Mouse (Mus musculus): Measurements from ENCODE around the gene Accs. TPM values are rescaled to one million over a fixed set of nuclear protein-coding genes. Genes with fewer than 3 reads are reported as not detected.

The Accs gene
- polyA plus RNA-seq, 1 experiment from 2014 or later = 8.7 TPM

DNA sequence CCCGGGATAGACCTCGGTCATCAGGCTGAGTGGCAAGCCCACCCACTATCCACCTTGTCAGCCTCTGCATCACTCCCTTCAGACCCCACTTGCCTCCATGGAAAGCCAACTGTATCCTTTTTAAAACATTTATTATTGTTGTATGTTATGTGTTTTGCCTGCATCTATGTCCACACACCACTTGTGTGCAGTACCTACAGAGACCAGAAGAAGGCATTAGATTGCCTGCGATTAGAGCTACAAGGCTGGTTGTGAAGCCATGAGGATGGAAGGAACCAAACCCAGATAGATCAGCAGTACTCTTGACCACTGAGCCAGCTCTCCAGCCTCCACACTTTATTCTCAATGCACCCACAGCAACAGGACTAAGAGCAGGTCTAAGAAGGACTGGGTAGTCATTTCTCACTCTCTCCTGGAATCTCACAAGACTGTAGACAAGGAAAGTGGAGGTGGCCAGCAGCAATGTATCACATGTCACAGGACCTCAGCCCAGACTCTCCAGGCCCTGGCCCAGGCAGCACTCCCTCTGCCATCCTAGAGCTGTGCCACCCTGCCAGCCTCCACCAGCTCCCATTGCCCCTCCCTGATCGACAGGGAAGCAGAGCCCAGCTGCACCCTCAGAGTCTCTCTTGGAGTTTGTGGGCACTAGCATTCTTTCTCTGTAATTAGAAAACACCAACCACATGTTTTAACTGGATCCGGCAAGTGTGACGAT lies 43.1 kb downstream of the Accs start:
- H3K4me3 ChIP-seq = no peak overlapping the region
- H3K9ac ChIP-seq = no peak overlapping the region
- no peaks in the 10 kb centered on the region for H3K27me3 ChIP-seq (replicated peaks)
- no peak overlapping the region for H3K27ac ChIP-seq
- H3K4me1 ChIP-seq = no peaks in the 10 kb centered on the region
- peaks cover 52% of the 10 kb centered on the region for H3K36me3 ChIP-seq
- WGBS = 94% methylated on average over 6 of the region's 6 CpGs
- no peak overlapping the region for H3K4me2 ChIP-seq (replicated peaks)
- no peaks in the 10 kb centered on the region for H3K9me3 ChIP-seq
- ATAC-seq (ENCODE audit: low FRiP score, low read depth) = no peak

DNA sequence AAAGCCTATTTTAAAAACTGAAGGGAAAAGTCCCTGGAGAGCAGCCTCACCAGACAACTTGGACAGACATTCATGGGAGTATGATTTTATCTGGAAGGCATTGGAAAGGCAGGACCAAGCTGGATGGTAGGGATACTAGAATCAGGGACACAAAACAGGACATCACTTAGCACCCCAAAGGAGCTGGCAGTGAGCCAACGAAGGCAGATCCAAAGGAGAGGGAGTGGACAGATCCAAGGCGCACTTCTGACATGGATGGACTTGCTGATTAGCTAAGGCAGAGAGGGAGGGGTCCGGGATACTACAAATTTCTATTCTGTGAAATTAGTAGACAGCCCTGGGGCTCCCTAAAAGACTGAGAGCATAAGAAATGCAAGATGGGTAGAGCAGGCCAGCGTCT lies 44.2 kb downstream of the Accs start:
- Histone ChIP-seq H3K36me3 (peaks cover 42% of the 10 kb centered on the region), H3K4me3 (no peak overlapping the region), H3K9ac (no peak overlapping the region), H3K4me1 (no peaks in the 10 kb centered on the region), H3K9me3 (no peaks in the 10 kb centered on the region), H3K4me2 (replicated peaks) (no peak overlapping the region), H3K27me3 (replicated peaks) (no peaks in the 10 kb centered on the region), H3K27ac (no peak overlapping the region)
- ATAC-seq (ENCODE audit: low FRiP score, low read depth) = no peak
- WGBS = 88% methylated on average over 4 of the region's 4 CpGs

GRCm38 (mm10) chr2:93805066-93805465 lies 44.7 kb downstream of the Accs start:
- 88% methylated on average over 5 of the region's 5 CpGs for WGBS
- H3K36me3 ChIP-seq = peaks cover 38% of the 10 kb centered on the region

GRCm38 (mm10) chr2:93802947-93803346 lies 46.8 kb downstream of the Accs start:
- Histone ChIP-seq H3K4me1 (no peaks in the 10 kb centered on the region), H3K36me3 (peaks cover 34% of the 10 kb centered on the region), H3K27ac (no peak overlapping the region), H3K4me3 (no peak overlapping the region), H3K27me3 (replicated peaks) (no peaks in the 10 kb centered on the region), H3K9me3 (no peaks in the 10 kb centered on the region), H3K4me2 (replicated peaks) (no peak overlapping the region), H3K9ac (no peak overlapping the region)
- no peak for ATAC-seq (ENCODE audit: low FRiP score, low read depth)
- WGBS = 93% methylated on average over 2 of the region's 2 CpGs

More at GRCm38 (mm10) chr2:93805066-93805465, 44.7 kb downstream of the Accs start:
- Histone ChIP-seq H3K9ac (no peak overlapping the region), H3K27ac (no peak overlapping the region), H3K4me3 (no peak overlapping the region), H3K4me1 (no peaks in the 10 kb centered on the region), H3K9me3 (no peaks in the 10 kb centered on the region), H3K4me2 (replicated peaks) (no peak overlapping the region), H3K27me3 (replicated peaks) (no peaks in the 10 kb centered on the region)
- ATAC-seq (ENCODE audit: low FRiP score, low read depth) = no peak

GRCm38 (mm10) chr2:93801097-93801496 lies 48.6 kb downstream of the Accs start:
- no peak overlapping the region for H3K27ac ChIP-seq
- H3K27me3 ChIP-seq (replicated peaks) = no peaks in the 10 kb centered on the region
- H3K9me3 ChIP-seq = no peaks in the 10 kb centered on the region
- WGBS = 83% methylated on average over 7 of the region's 7 CpGs
- ATAC-seq (ENCODE audit: low FRiP score, low read depth) = no peak
- H3K9ac ChIP-seq = no peak overlapping the region
- no peaks in the 10 kb centered on the region for H3K4me1 ChIP-seq
- no peak overlapping the region for H3K4me2 ChIP-seq (replicated peaks)
- no peak overlapping the region for H3K4me3 ChIP-seq
- peaks cover 38% of the 10 kb centered on the region for H3K36me3 ChIP-seq

DNA sequence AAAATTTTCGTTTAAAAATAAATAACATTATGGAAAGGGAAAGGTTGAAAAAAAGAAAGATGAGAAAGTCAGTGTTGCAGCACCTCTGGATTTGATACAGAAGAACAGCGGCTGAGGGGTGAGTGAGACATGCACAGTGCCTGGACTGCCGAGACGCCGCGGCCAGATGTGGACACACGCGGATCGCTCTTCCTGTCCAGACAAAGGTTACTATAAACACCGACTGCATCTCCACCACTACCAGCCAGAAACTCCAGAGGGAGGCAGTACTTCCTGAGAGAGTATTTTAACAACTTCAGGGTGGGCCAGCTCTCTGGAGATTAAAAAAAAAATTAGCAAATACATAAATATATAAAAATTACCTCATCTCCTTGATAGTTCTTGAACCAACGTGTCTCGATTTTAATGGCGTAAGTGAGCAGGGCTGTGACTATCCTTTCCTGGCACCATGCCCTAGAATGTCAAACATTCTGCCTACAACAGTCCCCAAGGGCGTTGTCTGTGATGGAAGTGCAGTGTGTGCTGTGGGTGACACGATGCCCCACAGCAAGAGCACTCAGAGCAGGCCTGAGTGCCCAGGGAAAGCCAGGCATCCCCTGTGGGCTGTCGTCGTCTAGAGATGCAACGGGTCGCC lies 52.5 kb downstream of the Accs start:
- Histone ChIP-seq H3K4me2 (replicated peaks) (no peak overlapping the region), H3K4me1 (no peaks in the 10 kb centered on the region), H3K27me3 (replicated peaks) (no peaks in the 10 kb centered on the region), H3K27ac (no peak overlapping the region), H3K9ac (no peak overlapping the region), H3K9me3 (no peaks in the 10 kb centered on the region), H3K4me3 (no peak overlapping the region), H3K36me3 (peaks cover 42% of the 10 kb centered on the region)
- WGBS = 83% methylated on average over 19 of the region's 19 CpGs
- no peak for ATAC-seq (ENCODE audit: low FRiP score, low read depth)

DNA sequence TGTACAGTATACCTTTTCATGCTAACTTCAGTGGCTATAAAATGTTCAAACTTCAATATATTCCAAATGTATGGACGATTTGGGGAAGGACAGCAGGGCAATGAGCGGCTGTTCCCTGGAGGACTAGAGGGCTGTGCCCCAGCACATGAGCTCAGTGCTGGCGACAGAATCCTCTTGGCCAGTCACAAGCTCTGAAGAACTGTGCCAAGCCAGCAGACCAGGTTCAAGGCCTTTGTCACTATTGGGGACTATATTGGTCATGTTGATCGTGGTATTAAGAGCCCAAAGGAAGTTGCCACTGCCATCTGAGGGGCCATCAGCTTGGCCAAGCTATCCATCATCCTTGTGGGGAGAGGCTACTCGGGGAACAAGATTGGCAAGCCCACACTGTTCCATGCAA lies 55.4 kb downstream of the Accs start:
- Histone ChIP-seq H3K4me2 (replicated peaks) (no peak overlapping the region), H3K9me3 (no peaks in the 10 kb centered on the region), H3K4me3 (no peak overlapping the region), H3K36me3 (peaks cover 46% of the 10 kb centered on the region), H3K4me1 (no peaks in the 10 kb centered on the region; the same call in 1 of the 2 replicates), H3K9ac (no peak overlapping the region), H3K27me3 (replicated peaks) (no peaks in the 10 kb centered on the region), H3K27ac (no peak overlapping the region)
- 93% methylated on average over 5 of the region's 5 CpGs for WGBS
- ATAC-seq (ENCODE audit: low FRiP score, low read depth) = no peak

- no peaks in the 10 kb centered on the region for H3K9me3 ChIP-seq
- H3K4me2 ChIP-seq (replicated peaks) = no peak overlapping the region
- H3K36me3 ChIP-seq = peaks cover 41% of the 10 kb centered on the region
- no peak for ATAC-seq (ENCODE audit: low FRiP score, low read depth)
- H3K27me3 ChIP-seq (replicated peaks) = no peaks in the 10 kb centered on the region
- no peak overlapping the region for H3K27ac ChIP-seq
- H3K9ac ChIP-seq = no peak overlapping the region
- WGBS = 66% methylated on average over 13 of the region's 13 CpGs
- H3K4me3 ChIP-seq = no peak overlapping the region
- no peaks in the 10 kb centered on the region; the same call in 1 of the 2 replicates for H3K4me1 ChIP-seq
Observed at GRCm38 (mm10) chr2:93791516-93792499, 57.9 kb downstream of the Accs start.

DNA sequence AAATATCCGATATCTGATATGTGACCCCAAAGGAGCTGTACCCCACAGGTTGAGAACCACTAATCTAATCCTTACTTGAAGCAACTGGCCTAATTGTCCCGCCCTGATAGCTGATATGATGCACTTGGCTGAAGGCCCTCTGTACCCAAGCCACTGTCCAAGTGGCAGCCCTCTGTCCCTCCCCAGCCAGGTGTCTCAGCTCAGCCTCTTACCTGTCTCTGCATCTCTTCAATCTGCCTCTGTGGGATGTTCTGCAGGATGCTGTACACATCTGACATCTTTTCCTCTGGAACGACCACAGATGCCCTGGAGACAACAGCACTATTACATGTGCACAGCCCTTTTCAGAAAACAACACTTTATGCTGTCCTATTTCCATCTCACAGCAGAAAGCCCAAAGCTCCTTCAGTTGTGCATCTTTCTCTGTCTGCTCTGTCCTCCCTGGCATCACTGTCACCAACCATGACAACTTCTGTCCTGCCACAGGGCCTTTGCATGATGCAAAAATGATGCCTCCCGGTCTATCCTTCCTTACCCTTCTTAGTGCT lies 58.9 kb downstream of the Accs start:
- Histone ChIP-seq H3K9me3 (no peaks in the 10 kb centered on the region), H3K27ac (no peak overlapping the region), H3K9ac (no peak overlapping the region), H3K36me3 (peaks cover 38% of the 10 kb centered on the region), H3K27me3 (replicated peaks) (no peaks in the 10 kb centered on the region), H3K4me3 (no peak overlapping the region), H3K4me2 (replicated peaks) (no peak overlapping the region), H3K4me1 (peaks cover 3% of the 10 kb centered on the region)
- no peak for ATAC-seq (ENCODE audit: low FRiP score, low read depth)
- WGBS = 95% methylated on average over 4 of the region's 4 CpGs

DNA sequence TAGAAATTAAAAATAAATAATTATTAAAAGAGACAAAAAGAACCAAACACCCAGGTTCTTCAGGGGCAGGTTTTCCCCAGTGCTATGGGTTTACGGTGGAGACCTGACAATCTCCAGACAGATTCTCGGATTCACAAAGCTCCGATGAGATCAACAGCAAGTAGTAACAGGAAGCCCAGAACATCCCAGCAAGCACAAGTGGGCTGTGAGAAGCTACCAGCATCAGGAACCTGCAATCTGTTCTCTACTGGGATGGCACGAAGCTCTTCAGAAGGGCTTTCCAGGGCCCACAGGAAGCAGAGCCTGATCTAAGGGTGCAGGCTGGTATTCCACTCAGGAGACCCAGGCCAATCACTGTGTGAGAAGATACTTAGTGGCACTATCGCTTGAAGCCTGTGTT lies 61.2 kb downstream of the Accs start:
- H3K4me3 ChIP-seq = no peak overlapping the region
- H3K36me3 ChIP-seq = peaks cover 18% of the 10 kb centered on the region; the same call in 1 of the 2 replicates
- no peaks in the 10 kb centered on the region for H3K9me3 ChIP-seq
- H3K9ac ChIP-seq = no peak overlapping the region
- WGBS = 88% methylated on average over 5 of the region's 5 CpGs
- no peak overlapping the region for H3K4me2 ChIP-seq (replicated peaks)
- H3K27ac ChIP-seq = no peak overlapping the region
- no peaks in the 10 kb centered on the region for H3K27me3 ChIP-seq (replicated peaks)
- peaks cover 20% of the 10 kb centered on the region for H3K4me1 ChIP-seq
- ATAC-seq (ENCODE audit: low FRiP score, low read depth) = no peak

- ATAC-seq (ENCODE audit: low FRiP score, low read depth) = no peak
Observed at GRCm38 (mm10) chr2:93786175-93786574, 63.6 kb downstream of the Accs start.

DNA sequence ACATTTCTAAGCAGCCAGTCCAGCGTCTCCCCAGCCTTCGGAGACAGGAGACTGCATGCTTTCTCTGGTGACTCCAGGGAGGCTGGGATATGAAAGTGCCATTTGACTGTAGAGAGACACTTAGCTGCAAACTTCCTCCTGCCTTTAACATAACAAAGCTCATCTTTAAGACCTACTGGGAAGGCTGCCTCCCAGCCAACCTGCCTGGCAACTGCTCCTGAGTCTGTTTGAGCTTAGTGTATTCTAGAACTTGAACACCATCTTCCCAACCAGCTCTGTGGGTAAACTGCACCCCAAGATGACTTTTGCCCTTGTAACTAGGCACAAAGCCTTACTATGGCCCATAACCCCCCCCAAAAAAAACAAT lies 64.3 kb downstream of the Accs start:
- Histone ChIP-seq H3K4me3 (no peak overlapping the region), H3K9ac (no peak overlapping the region)
- ATAC-seq (ENCODE audit: low FRiP score, low read depth) = no peak

More at GRCm38 (mm10) chr2:93786175-93786574, 63.6 kb downstream of the Accs start:
- no peak overlapping the region for H3K4me3 ChIP-seq
- H3K27me3 ChIP-seq (replicated peaks) = no peaks in the 10 kb centered on the region
- WGBS = 40% methylated on average over 4 of the region's 4 CpGs
- no peak overlapping the region for H3K9ac ChIP-seq
- H3K4me2 ChIP-seq (replicated peaks) = no peak overlapping the region
- H3K27ac ChIP-seq = no peak overlapping the region
- no peaks in the 10 kb centered on the region for H3K9me3 ChIP-seq
- peaks cover 22% of the 10 kb centered on the region for H3K4me1 ChIP-seq
- peaks cover 14% of the 10 kb centered on the region; the same call in 1 of the 2 replicates for H3K36me3 ChIP-seq

More for the DNA sequence above, 64.3 kb downstream of the Accs start:
- 12% methylated on average over 2 of the region's 2 CpGs for WGBS
- peaks cover 14% of the 10 kb centered on the region; the same call in 1 of the 2 replicates for H3K36me3 ChIP-seq
- H3K4me2 ChIP-seq (replicated peaks) = no peak overlapping the region
- H3K4me1 ChIP-seq = peaks cover 26% of the 10 kb centered on the region
- no peak overlapping the region for H3K27ac ChIP-seq
- no peaks in the 10 kb centered on the region for H3K27me3 ChIP-seq (replicated peaks)
- no peaks in the 10 kb centered on the region for H3K9me3 ChIP-seq

Measured in neural tube, embryonic 12.5 days (tissue).